13 mouse cellular contexts compared by ENCODE assay signal in the genomic region with DNA sequence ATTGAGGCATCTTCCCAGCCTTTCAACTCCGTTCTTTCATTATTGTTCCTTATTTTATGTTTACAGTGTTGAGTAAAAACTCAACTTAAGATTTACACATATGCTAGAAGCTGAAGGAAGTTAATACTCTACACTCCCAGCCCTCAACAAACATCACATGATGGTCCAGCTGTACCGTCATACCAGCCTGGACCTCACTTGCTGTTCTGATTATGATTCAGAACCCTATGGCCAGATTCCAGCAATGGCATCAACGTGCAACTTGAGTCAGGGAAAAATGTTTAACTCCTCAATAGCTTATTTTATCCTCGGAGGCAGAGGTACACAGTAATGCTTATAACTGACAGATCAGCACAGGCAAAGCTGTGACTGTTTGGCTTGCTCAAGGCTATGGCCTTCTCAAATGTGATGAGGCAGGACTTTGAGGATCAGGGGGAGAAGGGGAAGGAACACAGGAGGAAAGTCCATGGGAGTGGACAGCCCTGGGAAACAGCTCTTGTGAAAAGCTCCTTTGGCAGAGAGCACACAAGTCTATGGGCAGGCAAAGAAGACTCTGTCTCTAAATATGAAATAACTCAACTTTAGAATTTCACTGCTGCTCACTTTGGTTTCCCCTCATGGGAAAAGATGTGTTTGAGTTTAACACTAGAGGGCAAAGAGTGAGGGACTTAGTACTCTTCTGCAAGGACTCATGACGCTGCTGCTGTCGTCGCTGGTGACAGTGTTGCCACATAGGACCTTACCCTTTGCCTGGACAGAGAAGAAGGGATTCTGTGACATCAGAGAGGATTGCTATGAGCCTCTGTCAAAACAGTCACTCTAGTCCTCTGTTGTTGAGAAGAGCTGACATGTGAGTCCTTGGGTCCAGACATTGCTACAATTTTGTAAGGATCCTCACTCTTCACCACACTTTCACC. TPM values are rescaled to one million over a fixed set of nuclear protein-coding genes. Genes with fewer than 3 reads are reported as not detected.
A peak's percentile ranks its signal among the peaks of the same experiment; 100 is the strongest.
DNase-seq lines count a peak whose midpoint lies in the region; ATAC-seq and TF ChIP-seq lines count a peak whose summit lies in the region.
"Had no signal": no experiment of that assay in that cellular context is flagged by ENCODE, and none has a peak within 500 bp of the region (broad histone marks: within the 10 kb centered on the region; RNA-seq: fewer than 3 reads in every experiment).

No protein-coding gene starts in this region.

- WGBS in heart, adult 2 months = 53% methylated on average over 7 of the region's 7 CpGs

- peak overlapping the region; percentile 69 for H3K27ac ChIP-seq in heart, adult 2 months
- H3K27ac ChIP-seq: macrophage had no signal

- H3K4me3 ChIP-seq in heart, adult 2 months = no peak overlapping the region

- no peaks in the 10 kb centered on the region for H3K27me3 ChIP-seq in heart, adult 2 months (ENCODE audit: control insufficient read depth, insufficient read depth, low read length)

- ATAC-seq in megakaryocyte progenitor cell, adult 5-6 weeks (replicated peaks; ENCODE audit: poor library complexity) = peak; percentile 29; the same call in 1 of the 2 replicates
- ATAC-seq: CD4-positive, CD25-positive, alpha-beta regulatory T cell, adult 4 months had no signal

- TF ChIP-seq POLR2A in heart, adult 2 months (IDR thresholded peaks at IDR 0.05; ENCODE audit: insufficient read depth, low read depth, low read length) = no peak

- no peak for DNase-seq in heart, adult 2 months
- DNase-seq in heart, adult 9 months (ENCODE audit: low spot score in 2 of 2) = no peak
- peak; percentile 36 to 60 for DNase-seq in kidney, postnatal 25 days
- DNase-seq in kidney, adult 18-20 months = no peak
- DNase-seq in adrenal gland, postnatal 14 days = peak; percentile 41
- DNase-seq in thymus, postnatal 0 days (ENCODE audit: low spot score) = no peak
- DNase-seq in testis, postnatal 14 days (ENCODE audit: low spot score) = no peak
- DNase-seq: cerebellum, adult 11 months; heart, postnatal 36 days; thymus, postnatal 36 days had no signal

- no peak for TF ChIP-seq CTCF in heart, adult 2 months (IDR thresholded peaks at IDR 0.05)

- no peak overlapping the region for H3K9ac ChIP-seq in heart, adult 2 months (ENCODE audit: low read depth, low read length)

- H3K4me1 ChIP-seq in heart, adult 2 months (ENCODE audit: control insufficient read depth, insufficient read depth, low read length) = peaks cover 3% of the 10 kb centered on the region

- H3K79me2 ChIP-seq in heart, adult 2 months (replicated peaks; ENCODE audit: control insufficient read depth, insufficient read depth, low read length) = no peaks in the 10 kb centered on the region; the same call in 1 of the 2 replicates

- no peak for TF ChIP-seq EP300 in heart, adult 2 months (IDR thresholded peaks at IDR 0.05; ENCODE audit: insufficient read depth, low read depth, low read length)

- intact Hi-C loops in heart, adult 2 months (cut with DNase I) = no loop called here

- peaks cover 34% of the 10 kb centered on the region for H3K36me3 ChIP-seq in heart, adult 2 months (ENCODE audit: control insufficient read depth, insufficient read depth, low read length)

RNA-seq across cellular contexts. Expression of a gene that starts 22.1 kb away (rescaled TPM):
- 100 to 1,000 TPM; 129 to 146 TPM for total RNA-seq in heart, adult 2 months (2021)
- polyA plus RNA-seq in heart, adult 2 months (2012; rRNA removed) = 27.9 and 46.5 TPM in 2 replicates
- total RNA-seq in adrenal gland, postnatal 14 days (2021) = 15.1 and 31.2 TPM in 2 replicates
- 0.27 TPM in 1 of 2 replicates, not detected in the other for total RNA-seq in megakaryocyte progenitor cell, adult 5-6 weeks (2015)
- total RNA-seq in megakaryocyte progenitor cell, adult 5-6 weeks (2017) = 1.9 TPM in 1 of 2 replicates, not detected in the other
- 0.07 and 0.28 TPM in 2 replicates for polyA plus RNA-seq in thymus, postnatal 0 days (2015; fragmentation: Nextera tagmentation; extraction: Ambion mirVana)

Comparison
In these comparisons a context has a peak if more than half of its experiments do, and no peak if none do; other contexts are left out.
1. DNase-seq: peak in kidney, postnatal 25 days (2 of 2) and adrenal gland, postnatal 14 days (single experiment); none in heart, adult 2 months (0 of 2), heart, adult 9 months (0 of 2), kidney, adult 18-20 months (single experiment), thymus, postnatal 0 days (single experiment) and testis, postnatal 14 days (single experiment).